Mouse (Mus musculus) intestine, postnatal 0 days (tissue): Measurements from ENCODE around the gene Szrd1. TPM values are rescaled to one million over a fixed set of nuclear protein-coding genes. Genes with fewer than 3 reads are reported as not detected.

Experiments
- ATAC-seq: fragments of 200-750 bp; cut with Nextera tagmentation; 2 replicates; pipeline ENCODE4 v1.8.0; 2017; ENCODE audit warnings: mild to moderate bottlenecking, moderate TSS enrichment, moderate library complexity
- H3K27ac ChIP-seq: fragments of 300-500 bp; sonication (generic); 2 replicates; pipeline ENCODE4 v1.5.1; 2014; ENCODE audit warnings: mild to moderate bottlenecking, low read depth, low read length, moderate library complexity
- H3K27me3 ChIP-seq: fragments of 300-500 bp; sonication (generic); replicated peaks from 2 replicates; pipeline ENCODE4 v1.6.1; 2014; ENCODE audit warnings: low read length, mixed read lengths; ENCODE audit not compliant: control insufficient read depth, insufficient read depth
- H3K36me3 ChIP-seq: fragments of 300-500 bp; sonication (generic); 2 replicates; pipeline ENCODE4 v1.6.1; 2014; ENCODE audit warnings: mild to moderate bottlenecking, moderate library complexity; ENCODE audit not compliant: control insufficient read depth, insufficient read depth
- H3K4me1 ChIP-seq: fragments of 300-500 bp; sonication (generic); replicated peaks from 2 replicates; pipeline ENCODE4 v1.6.1; 2014; ENCODE audit warnings: antibody characterized with exemption, low read length, mixed read lengths; ENCODE audit not compliant: control insufficient read depth, insufficient read depth
- H3K4me2 ChIP-seq: fragments of 300-500 bp; sonication (generic); replicated peaks from 2 replicates; pipeline ENCODE4 v1.6.1; 2014; ENCODE audit warnings: low read depth, mild to moderate bottlenecking, moderate library complexity
- H3K4me3 ChIP-seq: fragments of 300-500 bp; sonication (generic); 2 replicates; pipeline ENCODE4 v1.5.1; 2014; ENCODE audit warnings: low read depth, low read length
- H3K9ac ChIP-seq: fragments of 300-500 bp; sonication (generic); 2 replicates; pipeline ENCODE4 v1.6.1; 2014; ENCODE audit warnings: mild to moderate bottlenecking, low read depth, low read length
- H3K9me3 ChIP-seq: fragments of 300-500 bp; sonication (generic); 2 replicates; pipeline ENCODE4 v1.6.1; 2016; ENCODE audit warnings: mixed run types; ENCODE audit not compliant: control insufficient read depth
- CTCF ChIP-seq: sonication (generic); IDR thresholded peaks from 2 replicates; pipeline ENCODE4 v1.5.1; 2016; ENCODE audit warnings: low read depth, mild to moderate bottlenecking, control low read depth, antibody characterized with exemption, moderate library complexity
- WGBS: fragments of 180-500 bp; shearing (Covaris S2); extraction: QIAGEN DNeasy Blood & Tissue Kit; methylation state at CpG from one replicate; pipeline ENCODE4 v1.1.7; 2014; 5-methylcytosine and 5-hydroxymethylcytosine counted together
- polyA plus RNA-seq: library from polyadenylated mRNA; unstranded; fragments of >200 nt; fragmentation: Nextera tagmentation; extraction: Ambion mirVana; gene quantifications from 2 replicates; pipeline ENCODE4 v1.2.1, GENCODE M21; 2015

Gene Szrd1
- polyA plus RNA-seq, 1 experiment from 2014 or later = 35.0 TPM

GRCm38 (mm10) chr4:141129190-141129710 is 10.3 kb downstream of the Szrd1 start:
- WGBS = 17% methylated on average over 6 of the region's 6 CpGs
- no peak for ATAC-seq
- H3K27me3 ChIP-seq = no peaks in the 10 kb centered on the region
- peaks cover 25% of the 10 kb centered on the region for H3K4me1 ChIP-seq
- no peak overlapping the region for H3K4me3 ChIP-seq
- no peaks in the 10 kb centered on the region for H3K9me3 ChIP-seq
- H3K36me3 ChIP-seq = no peaks in the 10 kb centered on the region
- no peak overlapping the region for H3K9ac ChIP-seq
- no peak for TF ChIP-seq CTCF
- no peak overlapping the region for H3K27ac ChIP-seq
- no peak overlapping the region; the same call in 1 of the 2 replicates for H3K4me2 ChIP-seq

GRCm38 (mm10) chr4:141123065-141123464 is 16.5 kb downstream of the Szrd1 start:
- TF ChIP-seq CTCF = no peak
- no peak overlapping the region for H3K27ac ChIP-seq
- H3K4me2 ChIP-seq = no peak overlapping the region
- H3K27me3 ChIP-seq = no peaks in the 10 kb centered on the region
- H3K9me3 ChIP-seq = no peaks in the 10 kb centered on the region
- whole genome bisulfite sequencing = 6% methylated on average over 1 of the region's 1 CpGs
- H3K36me3 ChIP-seq = peaks cover 18% of the 10 kb centered on the region
- no peaks in the 10 kb centered on the region; the same call in 1 of the 2 replicates for H3K4me1 ChIP-seq
- H3K4me3 ChIP-seq = no peak overlapping the region
- H3K9ac ChIP-seq = no peak overlapping the region
- ATAC-seq = no peak

GRCm38 (mm10) chr4:141122663-141123062 is 16.9 kb downstream of the Szrd1 start:
- no peak for TF ChIP-seq CTCF
- Histone ChIP-seq H3K9ac (no peak overlapping the region), H3K4me1 (no peaks in the 10 kb centered on the region; the same call in 1 of the 2 replicates), H3K9me3 (no peaks in the 10 kb centered on the region), H3K27ac (no peak overlapping the region), H3K36me3 (peaks cover 22% of the 10 kb centered on the region), H3K4me3 (no peak overlapping the region), H3K27me3 (no peaks in the 10 kb centered on the region), H3K4me2 (no peak overlapping the region)
- WGBS = 68% methylated on average over 7 of the region's 7 CpGs
- ATAC-seq = no peak

GRCm38 (mm10) chr4:141120700-141121099 is 18.9 kb downstream of the Szrd1 start:
- TF ChIP-seq CTCF = peak; percentile 88
- H3K4me1 ChIP-seq = no peaks in the 10 kb centered on the region; the same call in 1 of the 2 replicates
- 23% methylated on average over 11 of the region's 11 CpGs for WGBS
- H3K27ac ChIP-seq = no peak overlapping the region
- no peaks in the 10 kb centered on the region for H3K9me3 ChIP-seq
- no peak overlapping the region for H3K9ac ChIP-seq
- H3K4me3 ChIP-seq = no peak overlapping the region
- no peak overlapping the region for H3K4me2 ChIP-seq
- peaks cover 42% of the 10 kb centered on the region for H3K36me3 ChIP-seq
- H3K27me3 ChIP-seq = no peaks in the 10 kb centered on the region
- no peak for ATAC-seq

GRCm38 (mm10) chr4:141118691-141119090 is 20.9 kb downstream of the Szrd1 start:
- no peak overlapping the region for H3K4me2 ChIP-seq
- ATAC-seq = no peak
- no peak for TF ChIP-seq CTCF
- H3K4me1 ChIP-seq = no peaks in the 10 kb centered on the region
- 45% methylated on average over 4 of the region's 4 CpGs for WGBS
- H3K27me3 ChIP-seq = no peaks in the 10 kb centered on the region
- H3K4me3 ChIP-seq = no peak overlapping the region
- H3K27ac ChIP-seq = no peak overlapping the region
- H3K9me3 ChIP-seq = no peaks in the 10 kb centered on the region
- H3K36me3 ChIP-seq = peaks cover 56% of the 10 kb centered on the region
- H3K9ac ChIP-seq = no peak overlapping the region

GRCm38 (mm10) chr4:141115398-141115797 is 24.2 kb downstream of the Szrd1 start:
- H3K36me3 ChIP-seq = peaks cover 74% of the 10 kb centered on the region
- H3K4me2 ChIP-seq = no peak overlapping the region
- TF ChIP-seq CTCF = no peak
- no peak for ATAC-seq
- no peaks in the 10 kb centered on the region for H3K9me3 ChIP-seq
- no peak overlapping the region for H3K4me3 ChIP-seq
- no peaks in the 10 kb centered on the region for H3K27me3 ChIP-seq
- H3K9ac ChIP-seq = no peak overlapping the region
- WGBS = 77% methylated on average over 8 of the region's 8 CpGs
- H3K27ac ChIP-seq = no peak overlapping the region
- no peaks in the 10 kb centered on the region for H3K4me1 ChIP-seq
